Mouse (Mus musculus): ENCODE data around the gene B020031M17Rik.
A peak's percentile ranks its signal among the peaks of the same experiment; 100 is the strongest.
"Not testable (repeated sequence)": the region's sequence is repeated elsewhere in the genome, so short reads cannot be mapped to it uniquely, and the experiment has no call there.

Gene B020031M17Rik

DNA sequence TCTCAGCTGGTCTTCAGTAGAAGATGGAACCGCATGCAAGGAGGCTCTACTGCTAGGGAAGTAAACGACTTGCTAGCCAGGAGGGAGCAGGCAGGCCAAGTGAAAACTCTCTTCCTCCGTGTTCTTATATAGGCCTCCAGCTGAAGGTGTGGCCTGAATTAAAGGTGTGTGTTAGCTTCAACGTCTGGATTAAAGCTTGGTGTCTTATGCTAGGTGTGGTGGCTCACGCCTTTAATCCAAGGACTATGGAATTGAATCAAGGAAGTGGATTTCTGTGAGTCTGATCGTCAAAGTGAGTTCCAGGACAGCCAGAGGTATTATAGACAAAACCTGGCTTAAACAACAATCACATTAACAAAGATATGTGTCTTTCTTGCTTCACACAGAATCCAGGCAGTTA is at the start of gene B020031M17Rik:
B020031M17Rik (minus strand) TSS at position 101 of the 400 bp plus-strand sequence.
- DNase-seq: not testable (repeated sequence)

DNA sequence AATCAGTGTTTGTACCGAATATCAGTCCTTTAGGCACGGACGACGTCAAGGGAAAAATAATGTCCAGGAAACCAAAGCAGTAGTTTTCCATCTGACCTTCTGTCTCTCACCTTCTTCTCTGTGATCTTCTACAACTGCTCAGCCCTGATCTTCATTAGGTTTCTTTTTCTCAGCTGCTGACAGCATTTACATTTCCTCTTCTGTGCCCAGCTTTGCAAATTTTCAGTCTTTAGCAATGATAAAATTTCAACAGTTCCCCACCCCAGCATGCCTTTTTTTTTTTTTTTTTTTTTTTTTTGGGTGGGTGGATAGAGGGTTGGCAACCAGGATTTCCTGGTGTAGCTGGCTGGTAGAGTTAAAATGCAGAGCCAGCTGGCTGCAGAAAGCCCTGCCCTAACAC is 48.6 kb upstream of the B020031M17Rik start:
- not testable (repeated sequence) for DNase-seq

DNA sequence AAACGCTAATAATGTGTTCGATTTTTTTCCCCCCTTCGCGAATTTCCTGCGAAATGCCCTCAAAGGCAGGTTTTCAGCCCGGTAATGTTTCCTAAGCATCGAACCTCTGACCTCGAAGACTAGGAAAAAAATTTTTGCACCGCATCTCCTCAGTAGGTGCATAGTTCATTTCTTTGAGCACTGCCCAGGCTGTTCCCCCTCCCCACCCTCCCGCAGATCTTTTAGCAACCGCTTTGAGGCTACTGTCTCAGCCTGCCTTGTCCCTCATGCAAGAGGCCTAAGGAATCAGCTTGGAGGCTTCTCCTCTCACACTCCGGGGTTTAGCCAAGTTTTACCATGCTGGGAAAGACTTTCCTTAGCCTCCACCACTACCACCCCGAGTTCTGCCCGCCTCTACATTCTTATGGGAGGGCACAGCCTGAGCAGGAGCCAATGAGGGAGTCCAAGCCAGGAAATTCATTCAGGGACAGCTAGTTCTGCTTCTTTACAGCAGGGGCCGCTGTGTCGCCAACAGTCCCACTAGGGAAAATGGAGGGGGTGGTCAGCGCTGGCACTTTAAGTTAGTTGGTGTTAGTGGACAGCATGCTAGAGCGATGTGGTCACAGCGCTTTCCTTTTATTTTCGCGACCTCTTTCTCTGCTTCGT is 48.0 kb upstream of the B020031M17Rik start:
- DNase-seq: not testable (repeated sequence)

DNA sequence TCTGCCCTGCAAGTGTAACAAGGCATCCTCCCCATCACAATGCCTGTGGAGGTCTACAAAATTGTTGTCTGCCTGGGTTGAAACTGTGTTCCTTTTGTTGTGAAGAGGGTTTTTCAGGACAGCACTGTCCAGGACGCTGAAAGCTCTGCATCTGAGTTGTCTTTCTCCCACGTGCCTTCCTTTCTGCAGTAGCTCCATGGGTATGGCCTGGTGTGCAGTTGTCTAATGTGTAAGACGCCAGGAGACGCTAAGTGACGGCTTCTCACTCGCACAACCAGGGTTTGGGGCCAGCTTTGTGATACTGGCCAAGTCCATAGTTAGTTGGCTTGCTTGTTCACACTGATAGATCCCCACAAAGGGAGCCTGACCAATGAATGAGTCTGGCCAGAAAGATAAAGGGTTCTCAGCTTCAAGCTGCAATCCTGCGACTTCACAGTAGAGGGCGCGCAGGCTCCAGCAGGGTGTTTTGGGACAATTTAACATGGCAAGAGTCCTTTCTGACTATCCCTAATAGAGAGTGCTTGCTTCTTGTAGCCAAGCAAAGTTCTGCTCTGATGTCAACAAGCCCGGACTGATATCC is 41.4 kb upstream of the B020031M17Rik start:
- not testable (repeated sequence) for DNase-seq

DNA sequence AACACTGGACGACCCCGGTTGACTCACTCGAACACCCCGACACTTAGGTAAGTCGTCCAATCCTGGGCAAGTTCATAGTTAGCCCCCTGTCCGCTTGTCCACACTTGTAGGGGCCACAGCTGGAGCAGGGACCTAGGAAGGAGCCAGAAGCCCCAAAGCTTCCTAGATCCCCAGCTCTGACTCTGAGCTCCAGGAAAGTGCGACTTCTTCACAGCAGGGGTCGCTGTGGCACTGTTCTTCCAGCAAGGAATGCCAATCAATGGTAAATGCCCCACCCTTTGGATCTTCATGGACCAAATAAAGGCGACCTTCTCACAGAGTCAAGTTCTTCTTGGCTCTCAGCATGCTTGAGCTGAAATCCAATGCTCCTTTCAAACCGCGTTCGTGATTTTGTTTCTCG is 40.7 kb upstream of the B020031M17Rik start:
- not testable (repeated sequence) for DNase-seq

DNA sequence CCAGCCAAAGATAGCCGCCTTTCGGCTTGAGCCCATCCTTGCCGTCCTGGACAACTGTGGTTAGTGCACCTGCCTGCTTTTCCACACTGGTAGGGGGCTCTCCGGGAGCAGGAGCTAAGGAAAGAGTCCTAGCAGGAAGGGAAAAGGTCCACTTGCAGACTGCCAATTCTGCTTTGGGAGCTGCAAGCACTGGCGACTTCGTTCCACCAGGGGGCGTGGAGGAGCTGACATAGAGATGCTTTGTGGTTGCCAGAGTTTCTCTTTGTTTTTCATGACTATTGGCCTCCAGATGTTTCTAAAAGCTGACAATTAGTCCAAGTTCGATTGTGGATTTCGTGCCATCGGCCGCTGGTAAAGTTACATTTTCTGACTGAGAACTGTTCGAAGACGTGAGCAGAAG is 18.6 kb upstream of the B020031M17Rik start:
- DNase-seq: not testable (repeated sequence)

DNA sequence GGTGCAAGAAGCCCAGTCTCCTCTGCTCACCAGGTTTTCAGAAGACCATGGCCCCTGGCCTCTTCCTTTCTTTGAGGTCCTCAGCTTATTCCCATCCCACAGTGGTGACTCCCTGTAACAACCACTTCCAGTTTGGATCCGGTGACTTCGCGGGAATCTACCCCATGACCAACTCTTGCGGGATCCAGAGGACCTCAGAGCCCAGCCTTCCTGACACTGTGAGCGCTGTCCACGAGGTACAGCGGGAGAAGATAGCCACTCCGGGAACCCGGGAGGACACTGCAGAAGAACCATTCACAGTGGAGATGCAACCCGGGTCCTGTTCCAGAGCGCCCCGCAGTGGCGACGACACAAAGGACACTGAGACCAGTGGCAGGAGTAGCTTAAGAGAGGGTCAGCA is 17.6 kb upstream of the B020031M17Rik start:
- not testable (repeated sequence) for DNase-seq

DNA sequence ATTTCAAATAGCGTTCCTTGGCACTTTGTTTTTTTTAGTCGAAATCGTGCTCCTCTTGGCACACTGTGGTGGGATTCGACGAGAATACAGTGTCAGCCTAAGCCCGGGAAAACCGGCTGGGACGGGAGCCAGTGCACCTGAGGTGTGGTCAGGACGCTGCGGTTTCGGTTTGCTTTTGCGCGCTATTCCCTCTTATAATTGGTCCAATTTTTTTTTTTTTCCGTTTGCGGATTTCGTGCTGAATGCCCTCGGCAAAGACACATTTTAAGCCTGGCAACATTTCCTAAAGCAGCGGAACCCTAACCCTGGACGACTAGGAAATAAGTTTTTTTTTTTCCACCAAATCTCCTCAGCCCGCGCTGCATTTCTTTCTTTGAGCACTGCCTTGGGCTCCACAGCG is 15.4 kb upstream of the B020031M17Rik start:
- peak; percentile 2 to 16 for DNase-seq

DNA sequence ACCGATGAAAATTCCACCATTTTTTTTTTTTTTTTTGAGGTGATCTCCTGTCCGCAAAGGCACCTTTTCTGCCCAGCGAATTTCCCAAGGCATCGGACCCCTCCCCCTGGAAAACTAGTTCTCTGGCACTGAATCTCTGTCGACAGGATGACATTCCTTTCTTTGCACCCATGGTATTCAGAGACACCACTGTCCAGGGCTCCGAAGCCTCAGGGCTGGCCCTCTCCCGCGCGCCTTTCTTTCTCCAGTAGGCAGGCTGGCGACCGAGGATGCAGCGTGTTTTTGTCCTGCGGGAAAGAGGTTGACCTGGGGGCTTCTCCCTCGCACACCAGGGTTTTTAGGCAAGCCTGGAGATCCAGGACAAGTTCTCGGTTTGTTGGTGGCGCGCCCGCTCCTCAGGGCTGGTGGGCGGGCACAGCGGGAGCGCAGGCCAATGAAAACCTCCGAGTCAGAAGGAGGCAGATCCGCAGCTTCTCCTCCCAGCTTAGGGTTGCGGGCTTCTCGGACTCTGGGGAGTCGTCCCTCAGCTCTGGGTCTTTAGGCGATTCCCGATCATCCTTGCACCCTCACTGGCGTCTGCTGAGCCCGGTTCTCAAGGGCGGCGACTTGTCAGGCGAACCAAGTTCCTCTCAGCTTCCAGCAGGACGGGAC is 14.8 kb upstream of the B020031M17Rik start:
- not testable (repeated sequence) for DNase-seq

DNA sequence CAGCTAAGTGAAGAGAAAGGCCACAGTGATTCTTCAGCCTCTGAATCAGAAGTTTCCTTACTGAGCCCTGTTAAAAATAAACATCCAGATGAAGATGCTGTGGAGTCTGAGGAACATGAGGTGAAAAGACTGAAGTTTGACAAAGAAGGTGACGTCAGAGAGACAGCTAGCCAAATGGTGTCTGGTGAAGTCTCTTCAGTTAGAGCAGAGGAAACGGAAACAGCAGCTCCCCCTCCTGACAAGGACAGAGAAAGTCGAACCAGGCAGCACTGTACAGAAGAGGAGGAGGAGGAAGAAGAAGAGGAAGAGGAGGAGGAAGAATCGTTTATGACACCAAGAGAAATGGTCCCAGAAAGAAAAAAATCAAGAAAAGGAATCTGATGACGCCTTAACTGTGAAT is 12.2 kb upstream of the B020031M17Rik start:
- not testable (repeated sequence) for DNase-seq

DNA sequence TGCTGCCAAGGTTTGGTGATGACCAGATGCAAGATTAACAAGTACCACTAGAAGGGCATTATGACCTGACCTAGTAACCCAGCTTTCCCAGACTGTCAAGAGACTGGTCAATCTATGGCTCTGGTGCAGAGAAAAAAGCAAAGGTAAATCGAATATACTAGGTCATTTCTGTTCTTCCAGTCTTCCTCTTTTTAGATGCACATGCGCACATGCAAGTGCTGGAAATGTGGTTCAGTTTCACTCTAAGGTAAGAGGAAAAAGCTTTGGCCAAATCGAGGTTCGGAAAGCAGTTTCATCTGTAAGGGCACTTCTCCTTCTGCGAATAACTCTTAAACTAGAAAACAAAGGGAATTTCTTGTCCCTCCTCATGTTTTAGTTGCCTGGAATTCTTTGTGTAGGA is 5.0 kb upstream of the B020031M17Rik start:
- not testable (repeated sequence) for DNase-seq

DNA sequence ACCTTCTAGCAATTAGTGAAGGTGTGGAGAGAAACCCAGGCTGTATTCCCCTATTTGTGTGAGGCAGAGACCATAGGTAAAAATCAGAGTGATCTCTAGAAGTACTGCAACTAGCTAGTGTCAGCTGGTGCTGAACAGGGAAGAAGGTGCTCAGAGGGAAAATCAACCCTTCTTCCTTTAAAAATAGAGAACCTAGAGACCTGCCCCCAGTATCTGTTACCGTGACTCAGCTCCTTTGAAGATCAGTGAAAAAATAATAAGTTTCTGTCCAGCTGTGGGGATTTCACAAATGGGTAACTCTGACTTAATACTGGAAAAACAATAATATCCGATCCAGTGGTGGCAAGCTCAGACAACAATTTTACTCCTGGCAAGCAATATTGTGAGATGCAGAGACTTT is 4.5 kb upstream of the B020031M17Rik start:
- not testable (repeated sequence) for DNase-seq

DNA sequence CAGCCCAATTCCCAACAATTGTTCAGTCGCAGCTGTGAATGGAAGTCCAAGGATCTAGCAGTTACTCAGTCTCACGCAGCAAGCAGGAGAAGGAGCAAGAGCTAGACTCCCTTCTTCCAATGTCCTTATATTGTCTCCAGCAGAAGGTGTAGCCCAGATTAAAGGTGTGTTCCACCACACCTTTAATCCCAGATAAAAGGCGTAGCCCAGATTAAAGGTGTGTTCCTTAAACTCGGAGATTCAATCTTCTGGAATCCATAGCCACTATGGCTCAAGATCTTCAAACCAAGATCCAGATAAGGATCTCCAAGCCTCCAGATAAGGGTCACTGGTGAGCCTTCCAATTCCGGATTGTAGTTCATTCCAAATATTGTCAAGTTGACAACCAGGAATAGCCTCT is 21.4 kb downstream of the B020031M17Rik start, which contains the start of gene Gm21761:
Gm21761 (minus strand) TSS at position 101 of the 400 bp plus-strand sequence.
- DNase-seq: not testable (repeated sequence)

DNA sequence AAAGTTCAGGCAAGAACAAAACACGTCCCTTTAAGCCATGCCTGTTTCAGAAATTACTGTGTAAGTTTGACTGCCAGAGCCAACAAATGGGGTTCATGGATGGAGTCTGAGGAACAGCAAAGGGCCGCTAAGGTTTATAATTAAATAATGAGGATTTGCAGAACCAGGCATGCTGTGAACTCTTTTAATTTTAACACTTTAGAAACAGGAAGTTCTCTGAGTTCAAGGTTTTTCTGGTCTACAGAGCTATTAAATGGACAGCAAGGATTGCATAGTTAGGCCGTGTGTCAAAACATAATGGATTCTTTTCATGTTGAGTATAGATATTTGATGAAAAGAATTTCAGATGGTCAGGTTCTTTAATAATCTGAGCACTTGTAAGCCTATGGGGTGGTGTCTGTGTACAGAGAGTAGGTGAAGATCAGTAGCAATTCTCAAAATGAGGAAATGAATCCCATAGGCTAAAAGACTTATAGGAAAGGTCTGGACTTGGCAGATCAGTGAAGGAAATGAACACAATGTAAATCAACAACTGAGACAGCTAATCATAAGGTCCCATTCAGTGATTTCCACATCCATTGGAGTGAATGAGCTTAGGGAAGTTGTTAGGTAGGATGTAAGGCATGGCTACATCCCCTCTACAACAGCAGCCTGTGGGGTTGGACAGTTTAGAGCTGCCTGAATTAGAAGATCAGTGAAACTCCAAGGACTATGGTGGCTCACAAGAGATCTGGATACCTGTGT is 25.8 kb downstream of the B020031M17Rik start:
- not testable (repeated sequence) for DNase-seq

DNA sequence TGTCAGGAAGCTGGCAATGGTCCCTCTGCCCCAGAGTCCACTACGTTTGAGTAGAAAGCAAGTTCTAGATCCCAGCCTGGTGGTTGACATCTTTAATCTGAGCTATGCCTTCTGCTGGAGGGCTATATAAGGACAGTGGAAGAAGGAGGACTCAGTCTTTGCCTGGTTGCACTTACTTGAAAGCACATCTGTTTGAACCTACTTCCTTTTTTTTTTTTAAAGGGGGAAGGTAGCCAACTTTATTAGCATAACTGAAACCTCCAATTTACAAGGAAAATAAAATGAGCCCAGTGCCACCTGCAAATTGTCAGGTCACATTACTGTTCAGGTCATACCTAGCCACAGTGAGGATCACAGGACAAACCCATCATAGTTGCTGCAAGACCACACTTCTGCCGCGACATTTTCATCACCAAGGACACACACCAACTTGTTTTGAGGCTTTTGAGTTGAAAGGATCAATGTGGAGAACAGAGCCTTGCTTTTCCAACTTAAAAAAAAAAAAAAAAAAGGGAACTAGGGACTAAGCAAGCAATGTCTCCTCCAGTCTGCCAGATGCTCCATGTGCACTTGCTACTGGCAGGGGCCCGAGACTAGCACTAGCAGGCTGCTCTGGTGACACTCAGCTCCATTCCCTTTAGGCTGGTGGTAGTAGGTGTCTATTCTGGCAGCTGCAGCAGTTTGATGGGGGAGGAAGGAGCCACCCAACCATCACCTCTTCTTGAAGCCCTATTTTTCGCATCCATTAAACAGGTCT is 33.5 kb downstream of the B020031M17Rik start:
- not testable (repeated sequence) for DNase-seq

DNA sequence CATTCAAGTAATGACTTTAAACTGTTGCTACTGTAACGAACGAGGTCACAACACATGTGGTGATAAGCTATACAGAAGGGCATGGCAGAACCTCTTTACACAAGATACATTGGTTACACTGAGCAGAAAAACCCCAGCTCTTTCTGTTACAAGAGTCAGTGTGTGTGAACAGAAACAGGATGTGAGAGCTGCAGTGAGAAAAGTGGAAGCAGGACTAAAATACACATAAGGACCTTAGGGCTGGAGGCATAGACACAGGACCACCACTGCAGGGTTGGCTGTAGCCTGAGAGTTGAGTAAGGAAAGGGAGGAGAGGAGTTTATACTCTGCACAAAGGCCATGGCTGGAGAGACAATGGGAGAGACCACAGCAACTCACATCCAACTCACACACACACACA is 34.2 kb downstream of the B020031M17Rik start:
- DNase-seq: not testable (repeated sequence)

Measured in cerebellum, adult 18-20 months (tissue).